Mouse (Mus musculus) limb, embryonic 11.5 days (tissue): ENCODE data around the gene Cenpu. TPM values are rescaled to one million over a fixed set of nuclear protein-coding genes. Genes with fewer than 3 reads are reported as not detected.
A peak's percentile ranks its signal among the peaks of the same experiment; 100 is the strongest.

ENCODE experiments used
- ATAC-seq: fragments of 200-750 bp; cut with Nextera tagmentation; 2 replicates; pipeline ENCODE4 v1.8.0; 2017; ENCODE audit warnings: low read depth; ENCODE audit not compliant: insufficient number of reproducible peaks, low FRiP score, low TSS enrichment
- DNase-seq: peaks from one replicate; pipeline ENCODE4 v3.0.0-alpha.2; 2015; ENCODE audit warnings: low spot score
- H3K27ac ChIP-seq: fragments of 300-500 bp; sonication (generic); replicated peaks from 2 replicates; pipeline ENCODE4 v1.5.1; 2014; ENCODE audit warnings: low read depth, mild to moderate bottlenecking, low read length
- H3K27me3 ChIP-seq: fragments of 300-500 bp; sonication (generic); 2 replicates; pipeline ENCODE4 v1.6.1; 2014; ENCODE audit warnings: mild to moderate bottlenecking, low read length, mixed read lengths; ENCODE audit not compliant: control insufficient read depth, insufficient read depth
- H3K36me3 ChIP-seq: fragments of 300-500 bp; sonication (generic); 2 replicates; pipeline ENCODE4 v1.6.1; 2014; ENCODE audit warnings: mild to moderate bottlenecking, low read length, moderate library complexity, mixed read lengths; ENCODE audit not compliant: control insufficient read depth, insufficient read depth
- H3K4me1 ChIP-seq: fragments of 300-500 bp; sonication (generic); 2 replicates; pipeline ENCODE4 v1.6.1; 2014; ENCODE audit warnings: low read length, mixed read lengths; ENCODE audit not compliant: control insufficient read depth, insufficient read depth
- H3K4me2 ChIP-seq: fragments of 300-500 bp; sonication (generic); 2 replicates; pipeline ENCODE4 v1.6.1; 2014; ENCODE audit warnings: low read depth, mild to moderate bottlenecking, moderate library complexity; ENCODE audit not compliant: severe bottlenecking
- H3K4me3 ChIP-seq: fragments of 300-500 bp; sonication (generic); 2 replicates; pipeline ENCODE4 v1.5.1; 2014; ENCODE audit warnings: low read depth, low read length
- H3K9ac ChIP-seq: fragments of 300-500 bp; sonication (generic); 2 replicates; pipeline ENCODE4 v1.6.1; 2014; ENCODE audit warnings: mild to moderate bottlenecking, low read length
- H3K9me3 ChIP-seq: fragments of 300-500 bp; sonication (generic); 2 replicates; pipeline ENCODE4 v1.6.1; 2016; ENCODE audit warnings: low read length; ENCODE audit not compliant: control insufficient read depth
- WGBS: fragments of 180-500 bp; shearing (Covaris S2); extraction: QIAGEN DNeasy Blood & Tissue Kit; methylation state at CpG from one replicate; pipeline ENCODE4 v1.1.7; 2014; 5-methylcytosine and 5-hydroxymethylcytosine counted together
- polyA plus RNA-seq: library from polyadenylated mRNA; unstranded; fragments of >200 nt; fragmentation: Nextera tagmentation; extraction: Ambion mirVana; gene quantifications from 2 replicates; pipeline ENCODE4 v1.2.1, GENCODE M21; 2014

Cenpu gene
- polyA plus RNA-seq, 1 experiment from 2014 or later = 27.9 TPM

GRCm38 (mm10) chr8:46543191-46543590 lies 8.6 kb upstream of the Cenpu start:
- no peak overlapping the region for H3K4me2 ChIP-seq
- no peak overlapping the region for H3K9ac ChIP-seq
- H3K36me3 ChIP-seq = no peaks in the 10 kb centered on the region
- no peaks in the 10 kb centered on the region for H3K9me3 ChIP-seq
- no peak overlapping the region for H3K4me3 ChIP-seq
- DNase-seq (no peak), ATAC-seq (no peak)
- no peak overlapping the region for H3K27ac ChIP-seq
- H3K27me3 ChIP-seq = no peaks in the 10 kb centered on the region
- 81% methylated on average over 7 of the region's 7 CpGs for WGBS
- no peaks in the 10 kb centered on the region for H3K4me1 ChIP-seq

- WGBS = 82% methylated on average over 6 of the region's 6 CpGs
- no peak overlapping the region for H3K4me3 ChIP-seq
- no peak for ATAC-seq
- no peak overlapping the region for H3K4me2 ChIP-seq
- H3K27me3 ChIP-seq = no peaks in the 10 kb centered on the region
- no peak overlapping the region for H3K9ac ChIP-seq
- H3K4me1 ChIP-seq = no peaks in the 10 kb centered on the region
- no peaks in the 10 kb centered on the region for H3K36me3 ChIP-seq
- H3K27ac ChIP-seq = no peak overlapping the region
- DNase-seq = no peak
- no peaks in the 10 kb centered on the region for H3K9me3 ChIP-seq
These were observed 8.2 kb upstream of the Cenpu start for GRCm38 (mm10) chr8:46543662-46544061.

DNA sequence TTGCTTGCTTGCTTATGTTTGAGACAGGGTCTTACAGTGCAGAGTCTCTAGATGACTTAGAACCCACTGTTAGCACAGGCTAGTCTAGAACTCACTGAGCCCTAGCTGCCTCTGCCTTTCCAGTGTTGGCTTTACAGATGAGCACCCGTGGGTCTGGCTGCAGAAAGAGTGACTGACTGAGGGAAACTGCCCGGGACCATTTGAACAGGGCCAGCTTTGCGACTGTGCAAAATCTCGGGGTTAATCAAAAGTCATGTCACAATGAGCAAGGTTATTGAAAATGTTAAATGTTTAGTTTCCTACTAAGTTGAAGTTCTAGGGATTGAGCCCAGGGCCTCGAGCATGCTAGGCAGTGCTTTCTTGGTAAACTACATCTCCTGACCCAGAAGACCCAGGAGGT lies 6.0 kb upstream of the Cenpu start:
- no peak overlapping the region for H3K4me2 ChIP-seq
- no peak overlapping the region for H3K27ac ChIP-seq
- H3K27me3 ChIP-seq = no peaks in the 10 kb centered on the region
- H3K36me3 ChIP-seq = no peaks in the 10 kb centered on the region
- no peak overlapping the region for H3K4me3 ChIP-seq
- H3K4me1 ChIP-seq = no peaks in the 10 kb centered on the region
- ATAC-seq (no peak), DNase-seq (no peak)
- WGBS = 89% methylated on average over 5 of the region's 5 CpGs
- H3K9me3 ChIP-seq = no peaks in the 10 kb centered on the region
- no peak overlapping the region for H3K9ac ChIP-seq

DNA sequence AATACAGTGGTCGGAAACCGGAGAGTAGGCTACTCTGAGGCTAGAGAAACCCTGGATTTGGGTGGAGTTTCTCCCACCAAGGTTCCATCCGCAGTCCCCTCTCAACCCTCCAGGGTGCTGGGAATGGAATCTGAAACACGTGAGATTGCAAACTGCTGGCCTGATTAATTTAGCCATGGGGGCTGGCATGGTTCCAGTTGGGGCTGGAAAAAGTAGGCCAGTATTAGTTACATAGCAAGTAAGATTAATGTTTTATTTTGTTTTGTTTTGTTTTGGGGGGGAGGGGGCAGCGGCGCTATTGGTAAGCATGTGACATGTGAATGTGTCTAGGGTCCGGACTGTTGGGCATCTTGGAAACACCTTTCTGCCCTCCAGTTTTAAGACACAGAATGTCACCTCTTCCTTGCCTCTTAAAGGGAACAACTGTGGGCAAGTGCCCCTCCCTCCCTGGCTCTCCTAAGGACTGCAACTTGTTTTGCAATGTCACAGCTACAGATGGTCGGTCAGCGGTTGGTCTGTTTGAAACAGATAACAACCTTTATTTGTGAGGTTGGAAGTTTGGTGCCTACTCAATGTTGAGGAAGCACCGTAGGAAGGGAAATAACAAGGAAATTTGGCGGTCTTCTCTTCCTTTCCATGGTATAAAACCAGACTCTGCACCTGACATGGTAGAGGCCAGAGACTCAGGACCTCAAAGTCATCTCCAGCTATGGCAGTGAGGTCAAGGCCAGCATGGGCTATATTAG lies 5.2 kb upstream of the Cenpu start:
- ATAC-seq = no peak
- H3K9me3 ChIP-seq = no peaks in the 10 kb centered on the region
- H3K4me3 ChIP-seq = no peak overlapping the region
- H3K9ac ChIP-seq = no peak overlapping the region
- WGBS = 87% methylated on average over 11 of the region's 11 CpGs
- no peaks in the 10 kb centered on the region for H3K36me3 ChIP-seq
- H3K27me3 ChIP-seq = no peaks in the 10 kb centered on the region
- no peak for DNase-seq
- H3K27ac ChIP-seq = no peak overlapping the region
- no peaks in the 10 kb centered on the region for H3K4me1 ChIP-seq
- no peak overlapping the region for H3K4me2 ChIP-seq

GRCm38 (mm10) chr8:46547245-46547644 lies 4.6 kb upstream of the Cenpu start:
- H3K4me2 ChIP-seq = no peak overlapping the region
- no peak overlapping the region for H3K27ac ChIP-seq
- 56% methylated on average over 4 of the region's 4 CpGs for WGBS
- ATAC-seq = no peak
- no peaks in the 10 kb centered on the region for H3K27me3 ChIP-seq
- peaks cover under 1% of the 10 kb centered on the region; the same call in 1 of the 2 replicates for H3K4me1 ChIP-seq
- DNase-seq = peak; percentile 61
- H3K36me3 ChIP-seq = no peaks in the 10 kb centered on the region
- H3K4me3 ChIP-seq = no peak overlapping the region
- no peak overlapping the region for H3K9ac ChIP-seq
- no peaks in the 10 kb centered on the region for H3K9me3 ChIP-seq

- 81% methylated on average over 8 of the region's 8 CpGs for WGBS
- DNase-seq (no peak), ATAC-seq (no peak)
- Histone ChIP-seq H3K4me1 (peaks cover 5% of the 10 kb centered on the region), H3K9ac (no peak overlapping the region), H3K27ac (no peak overlapping the region), H3K27me3 (no peaks in the 10 kb centered on the region), H3K4me2 (no peak overlapping the region), H3K9me3 (no peaks in the 10 kb centered on the region), H3K36me3 (no peaks in the 10 kb centered on the region), H3K4me3 (no peak overlapping the region)
These were observed 1.8 kb upstream of the Cenpu start for GRCm38 (mm10) chr8:46550058-46550457.

DNA sequence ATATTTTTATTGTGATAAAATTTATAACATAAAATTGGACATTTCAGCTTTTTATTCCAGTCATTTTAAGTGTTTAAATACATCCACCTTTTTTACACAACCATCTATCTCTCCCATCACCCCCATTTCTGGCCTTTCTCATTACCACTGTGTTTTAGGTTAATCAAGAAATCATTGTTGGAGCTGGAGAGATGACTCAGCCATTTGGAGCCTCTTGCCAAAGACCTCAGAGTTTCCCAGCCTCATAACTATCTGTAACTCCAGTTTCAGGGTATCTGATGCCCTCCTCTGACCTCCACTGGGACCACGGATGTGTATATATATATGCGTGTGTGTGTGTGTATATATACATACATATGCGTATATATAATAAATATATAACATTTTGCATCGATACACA lies 799 bp upstream of the Cenpu start:
- no peak for DNase-seq
- no peaks in the 10 kb centered on the region for H3K9me3 ChIP-seq
- ATAC-seq = no peak
- no peaks in the 10 kb centered on the region for H3K27me3 ChIP-seq
- H3K27ac ChIP-seq = no peak overlapping the region
- peak overlapping the region; percentile 41 for H3K4me2 ChIP-seq
- 56% methylated on average over 4 of the region's 4 CpGs for WGBS
- no peak overlapping the region for H3K9ac ChIP-seq
- H3K4me3 ChIP-seq = peak overlapping the region; percentile 77
- peaks cover 1% of the 10 kb centered on the region; the same call in 1 of the 2 replicates for H3K36me3 ChIP-seq
- H3K4me1 ChIP-seq = peaks cover 5% of the 10 kb centered on the region

DNA sequence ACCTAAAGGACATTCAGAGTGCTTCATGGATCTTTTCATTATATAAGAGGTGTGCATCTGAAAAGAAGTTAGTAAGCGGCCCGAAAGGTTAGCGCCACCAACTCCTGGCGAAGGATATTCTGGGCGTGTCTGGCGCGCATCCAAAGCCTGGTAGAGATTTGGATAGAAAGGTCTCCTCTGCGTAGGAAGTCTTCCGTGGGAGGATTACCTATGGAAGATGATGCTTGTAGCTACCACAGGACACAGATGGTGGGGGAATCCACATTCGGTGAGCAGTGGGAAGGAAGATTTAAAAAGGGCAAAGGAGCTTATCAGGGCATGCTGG lies 575 bp downstream of the Cenpu start:
- H3K9ac ChIP-seq = peak overlapping the region; percentile 74
- no peak for DNase-seq
- no peaks in the 10 kb centered on the region for H3K27me3 ChIP-seq
- ATAC-seq = no peak
- peaks cover 5% of the 10 kb centered on the region for H3K4me1 ChIP-seq
- H3K4me3 ChIP-seq = peak overlapping the region; percentile 77
- H3K27ac ChIP-seq = no peak overlapping the region
- WGBS = 5% methylated on average over 10 of the region's 10 CpGs
- peak overlapping the region; percentile 81 for H3K4me2 ChIP-seq
- H3K36me3 ChIP-seq = peaks cover 7% of the 10 kb centered on the region; the same call in 1 of the 2 replicates
- H3K9me3 ChIP-seq = no peaks in the 10 kb centered on the region

- H3K36me3 ChIP-seq = peaks cover 9% of the 10 kb centered on the region; the same call in 1 of the 2 replicates
- H3K27ac ChIP-seq = no peak overlapping the region
- no peak overlapping the region for H3K4me3 ChIP-seq
- H3K4me2 ChIP-seq = no peak overlapping the region
- H3K9me3 ChIP-seq = no peaks in the 10 kb centered on the region
- H3K4me1 ChIP-seq = no peaks in the 10 kb centered on the region
- WGBS = 82% methylated on average over 6 of the region's 6 CpGs
- no peak overlapping the region for H3K9ac ChIP-seq
- ATAC-seq (no peak), DNase-seq (peak; percentile 48)
- no peaks in the 10 kb centered on the region for H3K27me3 ChIP-seq
These were observed 7.6 kb downstream of the Cenpu start for GRCm38 (mm10) chr8:46559428-46559827.
